Mouse (Mus musculus) heart, embryonic 16.5 days (tissue): Measurements from ENCODE around the gene Cercam. TPM values are rescaled to one million over a fixed set of nuclear protein-coding genes. Genes with fewer than 3 reads are reported as not detected.

Experiments used
- ATAC-seq: fragments of 200-750 bp; cut with Nextera tagmentation; replicated peaks from 2 replicates; pipeline ENCODE4 v1.8.0; 2017; ENCODE audit warnings: moderate number of reproducible peaks; ENCODE audit not compliant: insufficient read depth, low FRiP score; ENCODE audit errors: extremely low read depth
- H3K27ac ChIP-seq: fragments of 300-500 bp; sonication (generic); 2 replicates; pipeline ENCODE4 v1.5.1; 2014; ENCODE audit warnings: mild to moderate bottlenecking, low read length, control low read depth, moderate library complexity
- H3K27me3 ChIP-seq: fragments of 300-500 bp; sonication (generic); 2 replicates; pipeline ENCODE4 v1.6.1; 2014; ENCODE audit warnings: low read length, mixed read lengths; ENCODE audit not compliant: control insufficient read depth, insufficient read depth
- H3K36me3 ChIP-seq: fragments of 300-500 bp; sonication (generic); 2 replicates; pipeline ENCODE4 v1.6.1; 2014; ENCODE audit not compliant: control insufficient read depth, insufficient read depth
- H3K4me1 ChIP-seq: fragments of 300-500 bp; sonication (generic); 2 replicates; pipeline ENCODE4 v1.6.1; 2014; ENCODE audit warnings: low read length, mixed read lengths; ENCODE audit not compliant: control insufficient read depth, insufficient read depth
- H3K4me2 ChIP-seq: fragments of 300-500 bp; sonication (generic); 2 replicates; pipeline ENCODE4 v1.6.1; 2014; ENCODE audit warnings: low read depth, mild to moderate bottlenecking, control low read depth, low read length
- H3K4me3 ChIP-seq: fragments of 300-500 bp; sonication (generic); 2 replicates; pipeline ENCODE4 v1.5.1; 2014; ENCODE audit warnings: mild to moderate bottlenecking, control low read depth, low read length
- H3K9ac ChIP-seq: fragments of 300-500 bp; sonication (generic); 2 replicates; pipeline ENCODE4 v1.6.1; 2014; ENCODE audit warnings: low read length, control low read depth
- H3K9me3 ChIP-seq: fragments of 300-500 bp; sonication (generic); replicated peaks from 2 replicates; pipeline ENCODE4 v1.6.1; 2016; ENCODE audit warnings: low read length; ENCODE audit not compliant: control insufficient read depth
- WGBS: fragments of 180-500 bp; shearing (Covaris S2); extraction: QIAGEN DNeasy Blood & Tissue Kit; methylation state at CpG from one replicate; pipeline ENCODE4 v1.1.7; 2014; 5-methylcytosine and 5-hydroxymethylcytosine counted together
- polyA plus RNA-seq: library from polyadenylated mRNA; unstranded; fragments of >200 nt; fragmentation: Nextera tagmentation; extraction: Ambion mirVana; gene quantifications from 2 replicates; pipeline ENCODE4 v1.2.1, GENCODE M21; 2015

Cercam gene
- polyA plus RNA-seq, 1 experiment from 2014 or later: 21.5 TPM

GRCm38 (mm10) chr2:29849041-29849440, 19.9 kb upstream of the Cercam start:
- H3K4me3 ChIP-seq: no peak overlapping the region
- no peak overlapping the region for H3K4me2 ChIP-seq
- 65% methylated on average over 8 of the region's 8 CpGs for WGBS
- no peak overlapping the region for H3K9ac ChIP-seq
- H3K9me3 ChIP-seq: no peaks in the 10 kb centered on the region
- H3K4me1 ChIP-seq: 0 out of 2 replicates have a peak, but pooled peaks cover 3% of the 10 kb centered on the region
- no peaks in the 10 kb centered on the region for H3K36me3 ChIP-seq
- ATAC-seq: no peak
- peaks cover 35% of the 10 kb centered on the region for H3K27me3 ChIP-seq
- no peak overlapping the region for H3K27ac ChIP-seq

- ATAC-seq: no peak
- Histone ChIP-seq H3K27ac (no peak overlapping the region), H3K4me3 (no peak overlapping the region), H3K4me1 (0 out of 2 replicates have a peak, but pooled peaks cover 3% of the 10 kb centered on the region), H3K27me3 (peaks cover 26% of the 10 kb centered on the region), H3K36me3 (no peaks in the 10 kb centered on the region), H3K9me3 (no peaks in the 10 kb centered on the region), H3K4me2 (no peak overlapping the region), H3K9ac (no peak overlapping the region)
- 52% methylated on average over 5 of the region's 5 CpGs for WGBS
These were observed 19.0 kb upstream of the Cercam start for GRCm38 (mm10) chr2:29849841-29850480.

GRCm38 (mm10) chr2:29852957-29853485, 15.9 kb upstream of the Cercam start:
- WGBS: 43% methylated on average over 4 of the region's 4 CpGs
- no peaks in the 10 kb centered on the region for H3K27me3 ChIP-seq
- H3K9me3 ChIP-seq: no peaks in the 10 kb centered on the region
- H3K27ac ChIP-seq: no peak overlapping the region
- H3K9ac ChIP-seq: no peak overlapping the region
- H3K4me1 ChIP-seq: no peaks in the 10 kb centered on the region
- no peak overlapping the region for H3K4me3 ChIP-seq
- no peak overlapping the region for H3K4me2 ChIP-seq
- no peak for ATAC-seq
- H3K36me3 ChIP-seq: no peaks in the 10 kb centered on the region

- no peaks in the 10 kb centered on the region for H3K36me3 ChIP-seq
- H3K4me1 ChIP-seq: no peaks in the 10 kb centered on the region
- H3K4me3 ChIP-seq: no peak overlapping the region
- WGBS: 70% methylated on average over 5 of the region's 5 CpGs
- ATAC-seq: no peak
- no peak overlapping the region for H3K4me2 ChIP-seq
- no peak overlapping the region for H3K9ac ChIP-seq
- H3K27me3 ChIP-seq: no peaks in the 10 kb centered on the region
- no peaks in the 10 kb centered on the region for H3K9me3 ChIP-seq
- no peak overlapping the region for H3K27ac ChIP-seq
These were observed 15.2 kb upstream of the Cercam start for GRCm38 (mm10) chr2:29853736-29854135.

GRCm38 (mm10) chr2:29855585-29856210, 13.3 kb upstream of the Cercam start:
- no peaks in the 10 kb centered on the region for H3K9me3 ChIP-seq
- H3K27me3 ChIP-seq: no peaks in the 10 kb centered on the region
- H3K4me1 ChIP-seq: no peaks in the 10 kb centered on the region
- H3K36me3 ChIP-seq: no peaks in the 10 kb centered on the region
- no peak for ATAC-seq
- H3K4me3 ChIP-seq: no peak overlapping the region
- WGBS: 79% methylated on average over 10 of the region's 10 CpGs
- no peak overlapping the region for H3K9ac ChIP-seq
- no peak overlapping the region for H3K27ac ChIP-seq
- H3K4me2 ChIP-seq: no peak overlapping the region

- H3K4me3 ChIP-seq: no peak overlapping the region
- no peaks in the 10 kb centered on the region for H3K36me3 ChIP-seq
- H3K27ac ChIP-seq: no peak overlapping the region
- no peaks in the 10 kb centered on the region for H3K4me1 ChIP-seq
- no peaks in the 10 kb centered on the region for H3K27me3 ChIP-seq
- no peak overlapping the region for H3K9ac ChIP-seq
- H3K9me3 ChIP-seq: no peaks in the 10 kb centered on the region
- no peak for ATAC-seq
- 39% methylated on average over 19 of the region's 19 CpGs for WGBS
- H3K4me2 ChIP-seq: no peak overlapping the region
These were observed 12.3 kb upstream of the Cercam start for GRCm38 (mm10) chr2:29856451-29857260.

- WGBS: 30% methylated on average over 2 of the region's 2 CpGs
- H3K4me2 ChIP-seq: no peak overlapping the region
- H3K4me1 ChIP-seq: no peaks in the 10 kb centered on the region
These were observed 11.6 kb upstream of the Cercam start for GRCm38 (mm10) chr2:29857341-29857740.

GRCm38 (mm10) chr2:29857967-29858366, 11.0 kb upstream of the Cercam start:
- Histone ChIP-seq H3K4me2 (no peak overlapping the region), H3K27ac (no peak overlapping the region), H3K9me3 (no peaks in the 10 kb centered on the region), H3K4me1 (no peaks in the 10 kb centered on the region), H3K27me3 (no peaks in the 10 kb centered on the region), H3K9ac (no peak overlapping the region), H3K36me3 (no peaks in the 10 kb centered on the region), H3K4me3 (no peak overlapping the region)
- WGBS: 70% methylated on average over 5 of the region's 5 CpGs
- ATAC-seq: no peak

More at GRCm38 (mm10) chr2:29857341-29857740, 11.6 kb upstream of the Cercam start:
- ATAC-seq: no peak
- Histone ChIP-seq H3K36me3 (no peaks in the 10 kb centered on the region), H3K27ac (no peak overlapping the region), H3K27me3 (no peaks in the 10 kb centered on the region), H3K9ac (no peak overlapping the region), H3K4me3 (no peak overlapping the region), H3K9me3 (no peaks in the 10 kb centered on the region)
